Mouse (Mus musculus): ENCODE results near the gene Gng2.

DNA sequence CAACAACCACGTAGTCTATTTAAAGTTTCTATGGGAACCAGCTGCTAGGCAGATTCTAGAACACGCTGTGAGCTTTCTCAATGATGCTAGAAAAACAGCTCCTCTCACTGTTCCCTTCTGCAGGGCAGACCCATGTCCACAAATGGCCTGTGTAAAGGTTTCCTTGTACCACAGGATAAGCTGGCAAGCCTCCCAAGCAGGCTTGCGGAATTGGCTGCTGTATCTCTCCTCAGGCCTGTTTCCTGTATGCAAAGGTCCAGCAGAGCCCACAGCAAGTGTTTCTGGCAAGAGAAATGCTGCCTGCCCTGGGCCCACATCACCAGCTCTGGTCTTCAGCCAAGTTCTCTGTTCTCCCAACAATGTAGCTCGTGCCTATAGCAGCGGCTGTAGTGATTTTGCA, 71.8 kb downstream of the Gng2 start:
- TF ChIP-seq CHD2 (IDR thresholded peaks at IDR 0.05; ENCODE audit: low read depth, low read length) (no peak), ZC3H11A (IDR thresholded peaks at IDR 0.05; ENCODE audit: borderline replicate concordance, low read depth, low read length) (no peak), HCFC1 (IDR thresholded peaks at IDR 0.05; ENCODE audit: borderline replicate concordance, insufficient read depth, low read length) (no peak), MAFK (IDR thresholded peaks at IDR 0.05; ENCODE audit: insufficient read depth, low read depth, low read length) (no peak)

Measured in ES-E14 (cell line).